Mouse (Mus musculus): ENCODE results near the gene Hoxc12. TPM values are rescaled to one million over a fixed set of nuclear protein-coding genes. Genes with fewer than 3 reads are reported as not detected.
A peak's percentile ranks its signal among the peaks of the same experiment; 100 is the strongest.

Hoxc12 gene
- polyA plus RNA-seq, 1 experiment: not detected

GRCm38 (mm10) chr15:102970740-102971139 is 34.2 kb downstream of the Hoxc12 start:
- no peak overlapping the region for H3K4me3 ChIP-seq (ENCODE audit: extremely low read depth, insufficient read depth, insufficient read length)
- H3K27ac ChIP-seq (ENCODE audit: insufficient read depth, low read length): no peak overlapping the region
- no peak for DNase-seq (ENCODE audit: low read depth in 1 of 2, low spot score in 2 of 2)
- no peak for TF ChIP-seq CTCF (IDR thresholded peaks at IDR 0.05; ENCODE audit: extremely low read depth, insufficient read depth, insufficient read length, insufficient replicate concordance)
- TF ChIP-seq POLR2A (IDR thresholded peaks at IDR 0.05; ENCODE audit: low read depth, low read length): no peak
- H3K4me1 ChIP-seq (ENCODE audit: control insufficient read depth, insufficient read depth, insufficient read length): no peaks in the 10 kb centered on the region
- peaks cover 38% of the 10 kb centered on the region for H3K27me3 ChIP-seq (ENCODE audit: control insufficient read depth, insufficient read depth, low read length)
- H3K36me3 ChIP-seq (ENCODE audit: control insufficient read depth, insufficient read depth, low read length): no peaks in the 10 kb centered on the region
- 1% methylated on average over 12 of the region's 12 CpGs for WGBS

- H3K36me3 ChIP-seq (ENCODE audit: control insufficient read depth, insufficient read depth, low read length): no peaks in the 10 kb centered on the region
- H3K4me3 ChIP-seq (ENCODE audit: extremely low read depth, insufficient read depth, insufficient read length): no peak overlapping the region
- H3K27ac ChIP-seq (ENCODE audit: insufficient read depth, low read length): no peak overlapping the region
- WGBS: 4% methylated on average over 21 of the region's 21 CpGs
- peaks cover 35% of the 10 kb centered on the region for H3K27me3 ChIP-seq (ENCODE audit: control insufficient read depth, insufficient read depth, low read length)
- peaks cover 9% of the 10 kb centered on the region; the same call in 1 of the 2 replicates for H3K4me1 ChIP-seq (ENCODE audit: control insufficient read depth, insufficient read depth, insufficient read length)
- no peak for TF ChIP-seq CTCF (IDR thresholded peaks at IDR 0.05; ENCODE audit: extremely low read depth, insufficient read depth, insufficient read length, insufficient replicate concordance)
- DNase-seq (ENCODE audit: low read depth in 1 of 2, low spot score in 2 of 2): no peak
These were observed 35.7 kb downstream of the Hoxc12 start for GRCm38 (mm10) chr15:102972254-102972653.

- Histone ChIP-seq H3K36me3 (ENCODE audit: control insufficient read depth, insufficient read depth, low read length) (no peaks in the 10 kb centered on the region), H3K27ac (ENCODE audit: insufficient read depth, low read length) (no peak overlapping the region), H3K4me1 (ENCODE audit: control insufficient read depth, insufficient read depth, insufficient read length) (peaks cover 9% of the 10 kb centered on the region; the same call in 1 of the 2 replicates), H3K4me3 (ENCODE audit: extremely low read depth, insufficient read depth, insufficient read length) (no peak overlapping the region), H3K27me3 (ENCODE audit: control insufficient read depth, insufficient read depth, low read length) (peaks cover 36% of the 10 kb centered on the region)
- WGBS: 7% methylated on average over 6 of the region's 6 CpGs
- TF ChIP-seq CTCF (IDR thresholded peaks at IDR 0.05; ENCODE audit: extremely low read depth, insufficient read depth, insufficient read length, insufficient replicate concordance) (no peak), POLR2A (IDR thresholded peaks at IDR 0.05; ENCODE audit: low read depth, low read length) (no peak)
- no peak for DNase-seq (ENCODE audit: low read depth in 1 of 2, low spot score in 2 of 2)
These were observed 36.2 kb downstream of the Hoxc12 start for GRCm38 (mm10) chr15:102972753-102973152.

- H3K27ac ChIP-seq (ENCODE audit: insufficient read depth, low read length): no peak overlapping the region
- no peak for DNase-seq (ENCODE audit: low read depth in 1 of 2, low spot score in 2 of 2)
- H3K27me3 ChIP-seq (ENCODE audit: control insufficient read depth, insufficient read depth, low read length): peaks cover 42% of the 10 kb centered on the region
- H3K36me3 ChIP-seq (ENCODE audit: control insufficient read depth, insufficient read depth, low read length): no peaks in the 10 kb centered on the region
- H3K4me1 ChIP-seq (ENCODE audit: control insufficient read depth, insufficient read depth, insufficient read length): peaks cover 9% of the 10 kb centered on the region; the same call in 1 of the 2 replicates
- 23% methylated on average over 7 of the region's 7 CpGs for WGBS
- no peak for TF ChIP-seq POLR2A (IDR thresholded peaks at IDR 0.05; ENCODE audit: low read depth, low read length)
- no peak for TF ChIP-seq CTCF (IDR thresholded peaks at IDR 0.05; ENCODE audit: extremely low read depth, insufficient read depth, insufficient read length, insufficient replicate concordance)
- no peak overlapping the region for H3K4me3 ChIP-seq (ENCODE audit: extremely low read depth, insufficient read depth, insufficient read length)
These were observed 38.5 kb downstream of the Hoxc12 start for GRCm38 (mm10) chr15:102975034-102975433.

- no peak overlapping the region for H3K4me3 ChIP-seq (ENCODE audit: extremely low read depth, insufficient read depth, insufficient read length)
- 7% methylated on average over 21 of the region's 21 CpGs for WGBS
- H3K27ac ChIP-seq (ENCODE audit: insufficient read depth, low read length): no peak overlapping the region
These were observed 39.1 kb downstream of the Hoxc12 start for GRCm38 (mm10) chr15:102975688-102976111.

GRCm38 (mm10) chr15:102976171-102976570 is 39.6 kb downstream of the Hoxc12 start, which contains the start of gene Hoxc9:
TSS of gene Hoxc9 (plus strand) at chr15:102976439.
- TF ChIP-seq POLR2A (IDR thresholded peaks at IDR 0.05; ENCODE audit: low read depth, low read length) (no peak), CTCF (IDR thresholded peaks at IDR 0.05; ENCODE audit: extremely low read depth, insufficient read depth, insufficient read length, insufficient replicate concordance) (no peak)
- H3K4me1 ChIP-seq (ENCODE audit: control insufficient read depth, insufficient read depth, insufficient read length): peaks cover 9% of the 10 kb centered on the region; the same call in 1 of the 2 replicates
- WGBS: 3% methylated on average over 19 of the region's 20 CpGs
- no peaks in the 10 kb centered on the region for H3K36me3 ChIP-seq (ENCODE audit: control insufficient read depth, insufficient read depth, low read length)
- no peak for DNase-seq (ENCODE audit: low read depth in 1 of 2, low spot score in 2 of 2)
- H3K27me3 ChIP-seq (ENCODE audit: control insufficient read depth, insufficient read depth, low read length): peaks cover 46% of the 10 kb centered on the region
- H3K4me3 ChIP-seq (ENCODE audit: extremely low read depth, insufficient read depth, insufficient read length): peak within 1 kb of the TSS; percentile 42
- H3K27ac ChIP-seq (ENCODE audit: insufficient read depth, low read length): no peak within 1 kb of the TSS

More at GRCm38 (mm10) chr15:102975688-102976111, 39.1 kb downstream of the Hoxc12 start:
- H3K27me3 ChIP-seq (ENCODE audit: control insufficient read depth, insufficient read depth, low read length): peaks cover 41% of the 10 kb centered on the region
- TF ChIP-seq POLR2A (IDR thresholded peaks at IDR 0.05; ENCODE audit: low read depth, low read length) (no peak), CTCF (IDR thresholded peaks at IDR 0.05; ENCODE audit: extremely low read depth, insufficient read depth, insufficient read length, insufficient replicate concordance) (no peak)
- H3K36me3 ChIP-seq (ENCODE audit: control insufficient read depth, insufficient read depth, low read length): no peaks in the 10 kb centered on the region
- DNase-seq (ENCODE audit: low read depth in 1 of 2, low spot score in 2 of 2): no peak
- H3K4me1 ChIP-seq (ENCODE audit: control insufficient read depth, insufficient read depth, insufficient read length): peaks cover 9% of the 10 kb centered on the region; the same call in 1 of the 2 replicates

GRCm38 (mm10) chr15:102976631-102977422 is 40.3 kb downstream of the Hoxc12 start:
- DNase-seq (ENCODE audit: low read depth in 1 of 2, low spot score in 2 of 2): no peak
- 3% methylated on average over 36 of the region's 37 CpGs for WGBS
- Histone ChIP-seq H3K36me3 (ENCODE audit: control insufficient read depth, insufficient read depth, low read length) (no peaks in the 10 kb centered on the region), H3K4me1 (ENCODE audit: control insufficient read depth, insufficient read depth, insufficient read length) (peaks cover 12% of the 10 kb centered on the region), H3K27ac (ENCODE audit: insufficient read depth, low read length) (no peak overlapping the region), H3K27me3 (ENCODE audit: control insufficient read depth, insufficient read depth, low read length) (peaks cover 52% of the 10 kb centered on the region), H3K4me3 (ENCODE audit: extremely low read depth, insufficient read depth, insufficient read length) (peak overlapping the region; percentile 42)
- TF ChIP-seq POLR2A (IDR thresholded peaks at IDR 0.05; ENCODE audit: low read depth, low read length) (no peak), CTCF (IDR thresholded peaks at IDR 0.05; ENCODE audit: extremely low read depth, insufficient read depth, insufficient read length, insufficient replicate concordance) (no peak)
